Mouse (Mus musculus): ENCODE measurements around the gene Olfr1320. TPM values are rescaled to one million over a fixed set of nuclear protein-coding genes. Genes with fewer than 3 reads are reported as not detected.
"Not testable (repeated sequence)": the region's sequence is repeated elsewhere in the genome, so short reads cannot be mapped to it uniquely, and the experiment has no call there.

Olfr1320 gene
- not detected in 2 replicates for polyA plus RNA-seq (2015; fragmentation: Nextera tagmentation; extraction: Ambion mirVana)

DNA sequence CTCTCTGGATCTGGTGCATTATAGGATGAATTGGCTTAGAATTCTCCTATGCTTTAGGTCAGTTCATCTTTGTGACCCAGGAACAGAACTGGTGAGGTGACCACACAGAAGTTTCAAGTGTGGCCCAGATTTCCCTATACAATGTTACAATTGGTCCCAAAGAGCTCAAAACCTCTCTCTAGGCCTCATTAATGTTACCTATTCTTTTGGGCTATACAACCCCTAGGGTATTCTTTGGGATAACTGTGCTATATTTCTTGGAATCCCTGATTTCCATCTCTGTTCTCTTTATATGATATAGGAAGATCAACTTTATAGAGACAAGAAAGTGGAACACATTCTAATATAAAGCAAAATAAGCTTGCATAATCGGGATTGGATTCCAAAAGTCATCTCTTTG is at the start of gene Olfr1320:
TSS of gene Olfr1320 (plus strand) at position 301 of the 400 bp plus-strand sequence.
- H3K9me3 ChIP-seq (replicated peaks; ENCODE audit: control insufficient read depth, low read length): no peaks in the 10 kb centered on the region
- H3K4me3 ChIP-seq (ENCODE audit: low read length): no peak within 1 kb of the TSS
- no peaks in the 10 kb centered on the region for H3K36me3 ChIP-seq (ENCODE audit: control insufficient read depth, insufficient read depth)
- H3K4me2 ChIP-seq (ENCODE audit: low read depth, low read length): no peak within 1 kb of the TSS
- ATAC-seq (replicated peaks; ENCODE audit: extremely low read depth, insufficient read depth, low FRiP score): no peak
- H3K9ac ChIP-seq (ENCODE audit: low read length): no peak within 1 kb of the TSS
- no peaks in the 10 kb centered on the region for H3K4me1 ChIP-seq (ENCODE audit: control insufficient read depth, insufficient read depth, low read length)
- 56% methylated on average over 1 of the region's 1 CpGs for WGBS
- H3K27me3 ChIP-seq (ENCODE audit: control insufficient read depth, insufficient read depth, low read length): no peaks in the 10 kb centered on the region
- no peak within 1 kb of the TSS for H3K27ac ChIP-seq (ENCODE audit: low read length)

DNA sequence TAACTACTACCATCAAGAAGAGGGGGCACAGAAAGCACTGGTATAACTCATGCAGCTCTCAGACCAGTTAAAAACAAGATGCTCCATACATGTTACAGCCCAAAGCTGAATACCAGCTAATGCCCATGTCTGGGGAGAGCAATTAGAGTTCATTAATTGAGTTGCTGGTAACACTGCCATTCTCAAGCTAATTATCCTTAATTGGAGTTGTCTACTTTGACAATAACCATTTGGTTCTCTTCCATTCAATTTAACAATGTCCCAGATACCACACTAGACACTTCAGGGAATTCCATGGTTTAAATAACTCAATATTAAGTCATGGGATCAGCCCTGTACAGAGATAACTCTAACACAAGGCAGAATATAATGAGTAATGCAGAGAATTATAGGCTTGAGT is 44.6 kb upstream of the Olfr1320 start:
- Histone ChIP-seq H3K4me2 (ENCODE audit: low read depth, low read length) (no peak overlapping the region), H3K9me3 (replicated peaks; ENCODE audit: control insufficient read depth, low read length) (no peaks in the 10 kb centered on the region), H3K4me1 (ENCODE audit: control insufficient read depth, insufficient read depth, low read length) (no peaks in the 10 kb centered on the region), H3K4me3 (ENCODE audit: low read length) (no peak overlapping the region), H3K36me3 (ENCODE audit: control insufficient read depth, insufficient read depth) (no peaks in the 10 kb centered on the region), H3K9ac (ENCODE audit: low read length) (no peak overlapping the region), H3K27ac (ENCODE audit: low read length) (no peak overlapping the region), H3K27me3 (ENCODE audit: control insufficient read depth, insufficient read depth, low read length) (no peaks in the 10 kb centered on the region)
- no peak for ATAC-seq (replicated peaks; ENCODE audit: extremely low read depth, insufficient read depth, low FRiP score)

DNA sequence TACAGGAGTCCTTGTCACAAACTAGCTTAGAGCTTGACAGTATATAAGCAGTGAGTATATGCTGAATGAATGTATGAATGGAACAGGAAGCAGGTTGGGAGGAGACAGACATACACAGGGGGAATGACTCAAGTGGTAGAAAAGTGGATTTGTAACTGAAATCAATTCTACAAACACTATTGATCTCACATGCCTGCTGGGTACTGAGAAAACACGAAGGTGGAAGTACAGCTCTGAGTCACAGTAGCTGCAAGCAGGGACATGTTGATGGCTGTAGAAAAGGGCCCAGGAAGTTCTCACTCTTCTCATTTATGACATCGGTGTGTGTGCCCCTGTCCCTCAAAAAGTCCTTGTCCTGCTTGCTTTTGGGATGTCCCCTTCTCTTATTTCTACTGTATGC is 40.9 kb upstream of the Olfr1320 start:
- no peak for ATAC-seq (replicated peaks; ENCODE audit: extremely low read depth, insufficient read depth, low FRiP score)
- no peaks in the 10 kb centered on the region for H3K4me1 ChIP-seq (ENCODE audit: control insufficient read depth, insufficient read depth, low read length)
- H3K9me3 ChIP-seq (replicated peaks; ENCODE audit: control insufficient read depth, low read length): no peaks in the 10 kb centered on the region
- WGBS: 62% methylated on average over 2 of the region's 2 CpGs
- H3K27me3 ChIP-seq (ENCODE audit: control insufficient read depth, insufficient read depth, low read length): no peaks in the 10 kb centered on the region
- H3K9ac ChIP-seq (ENCODE audit: low read length): no peak overlapping the region
- no peak overlapping the region for H3K4me3 ChIP-seq (ENCODE audit: low read length)
- H3K27ac ChIP-seq (ENCODE audit: low read length): no peak overlapping the region
- no peak overlapping the region for H3K4me2 ChIP-seq (ENCODE audit: low read depth, low read length)
- no peaks in the 10 kb centered on the region for H3K36me3 ChIP-seq (ENCODE audit: control insufficient read depth, insufficient read depth)

DNA sequence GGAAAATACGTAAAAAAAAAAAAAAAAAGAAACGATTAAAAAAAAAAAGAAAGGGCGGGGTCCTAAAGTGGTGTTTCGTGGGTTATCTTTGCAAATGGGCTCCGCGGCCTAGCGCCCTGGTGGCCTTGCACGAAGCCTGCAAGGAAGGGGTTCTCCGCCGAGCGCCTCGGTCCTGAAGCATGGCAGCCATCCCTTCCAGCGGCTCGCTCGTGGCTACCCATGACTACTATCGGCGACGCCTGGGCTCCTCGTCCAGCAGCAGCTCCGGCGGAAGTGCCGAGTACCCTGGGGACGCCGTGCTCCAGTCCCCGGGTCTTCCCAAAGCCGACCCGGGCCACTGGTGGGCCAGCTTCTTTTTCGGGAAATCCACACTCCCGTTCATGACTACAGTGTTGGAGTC is 11.4 kb upstream of the Olfr1320 start:
- H3K4me1 ChIP-seq (ENCODE audit: control insufficient read depth, insufficient read depth, low read length); H3K4me3 ChIP-seq (ENCODE audit: low read length); H3K9ac ChIP-seq (ENCODE audit: low read length); ATAC-seq (replicated peaks; ENCODE audit: extremely low read depth, insufficient read depth, low FRiP score); H3K9me3 ChIP-seq (replicated peaks; ENCODE audit: control insufficient read depth, low read length); H3K4me2 ChIP-seq (ENCODE audit: low read depth, low read length); H3K36me3 ChIP-seq (ENCODE audit: control insufficient read depth, insufficient read depth); H3K27me3 ChIP-seq (ENCODE audit: control insufficient read depth, insufficient read depth, low read length); H3K27ac ChIP-seq (ENCODE audit: low read length): not testable (repeated sequence)
- 79% methylated on average over 27 of the region's 29 CpGs for WGBS

Other genes starting within 250 kb of the Olfr1320 start
- 1.6 and 2.8 TPM in 2 replicates for gene Arhgap36, start 208.4 kb upstream of the Olfr1320 start, polyA plus RNA-seq (2015; fragmentation: Nextera tagmentation; extraction: Ambion mirVana)
- not detected in 2 replicates for gene Olfr1321, start 62.7 kb downstream of the Olfr1320 start, polyA plus RNA-seq (2015; fragmentation: Nextera tagmentation; extraction: Ambion mirVana)
- 5.2 and 5.7 TPM in 2 replicates for gene Igsf1, start 125.4 kb downstream of the Olfr1320 start, polyA plus RNA-seq (2015; fragmentation: Nextera tagmentation; extraction: Ambion mirVana)
- gene Olfr1322, start 219.2 kb downstream of the Olfr1320 start, polyA plus RNA-seq (2015; fragmentation: Nextera tagmentation; extraction: Ambion mirVana): not detected in 2 replicates

All from heart, embryonic 16.5 days (tissue).